Mouse (Mus musculus) liver, postnatal 0 days (tissue): ENCODE measurements around the gene Calml3.

Experiments used
- CTCF ChIP-seq: sonication (generic); IDR thresholded peaks from 2 replicates; pipeline ENCODE4 v1.5.1; 2016; ENCODE audit warnings: antibody characterized with exemption, low read depth
- EP300 ChIP-seq: IDR thresholded peaks from 2 replicates; pipeline ENCODE4 v1.6.1; 2016; ENCODE audit warnings: antibody characterized with exemption, low read depth, mild to moderate bottlenecking

GRCm38 (mm10) chr13:3769531-3769930 is 34.6 kb downstream of the Calml3 start:
- TF ChIP-seq CTCF: no peak
- no peak for TF ChIP-seq EP300
